Mouse (Mus musculus) cerebellum, adult (tissue): Measurements from ENCODE around the gene Fopnl.

Experiments
- ATAC-seq: cut with Nextera tagmentation; 2 replicates; pipeline ENCODE4 v1.9.2; 2017; ENCODE audit warnings: mild to moderate bottlenecking, moderate library complexity, mixed read lengths; ENCODE audit not compliant: insufficient number of reproducible peaks, low FRiP score, low TSS enrichment

The Fopnl gene

GRCm38 (mm10) chr16:14252877-14253276 is 64.3 kb downstream of the Fopnl start:
- ATAC-seq, result no peak

GRCm38 (mm10) chr16:14249913-14250312 is 67.3 kb downstream of the Fopnl start:
- ATAC-seq, result no peak
